ENCODE assay signal across 32 mouse cellular contexts in genomic region chr5:137129281-137129680, GRCm38 (mm10). TPM values are rescaled to one million over a fixed set of nuclear protein-coding genes. Genes with fewer than 3 reads are reported as not detected.
DNase-seq lines count a peak whose midpoint lies in the region; ATAC-seq and TF ChIP-seq lines count a peak whose summit lies in the region.
"Had no signal": no experiment of that assay in that cellular context is flagged by ENCODE, and none has a peak within 500 bp of the region (broad histone marks: within the 10 kb centered on the region; RNA-seq: fewer than 3 reads in every experiment).

No protein-coding gene starts in this region.

- TF ChIP-seq CTCF in forebrain, postnatal 0 days (IDR thresholded peaks at IDR 0.05; ENCODE audit: low read depth): no peak

- 0 out of 2 replicates have a peak overlapping the region, but pooled peaks have one; percentile 19 for H3K27ac ChIP-seq in forebrain, embryonic 12.5 days
- H3K27ac ChIP-seq in forebrain, postnatal 0 days (ENCODE audit: low read depth, low read length): no peak overlapping the region
- no peak overlapping the region for H3K27ac ChIP-seq in kidney, embryonic 15.5 days
- H3K27ac ChIP-seq in neural tube, embryonic 14.5 days (ENCODE audit: low read depth, low read length): no peak overlapping the region
- H3K27ac ChIP-seq: embryonic facial prominence, embryonic 12.5 days; left cerebral cortex, adult 2 months; liver, embryonic 15.5 days; lung, embryonic 15.5 days; stomach, postnatal 0 days had no signal

- H3K4me2 ChIP-seq in forebrain, embryonic 12.5 days: no peak overlapping the region
- H3K4me2 ChIP-seq in forebrain, postnatal 0 days (ENCODE audit: low read depth): no peak overlapping the region
- no peak overlapping the region for H3K4me2 ChIP-seq in kidney, embryonic 15.5 days
- H3K4me2 ChIP-seq in neural tube, embryonic 14.5 days (ENCODE audit: low read depth, low read length): no peak overlapping the region
- H3K4me2 ChIP-seq: embryonic facial prominence, embryonic 12.5 days; heart, embryonic 11.5 days; liver, embryonic 15.5 days; lung, embryonic 15.5 days had no signal

- H3K27me3 ChIP-seq in forebrain, embryonic 12.5 days: 0 out of 2 replicates have a peak, but pooled peaks cover 3% of the 10 kb centered on the region
- no peaks in the 10 kb centered on the region for H3K27me3 ChIP-seq in forebrain, postnatal 0 days (ENCODE audit: insufficient read depth, low read length)
- 0 out of 2 replicates have a peak, but pooled peaks cover 3% of the 10 kb centered on the region for H3K27me3 ChIP-seq in kidney, embryonic 15.5 days
- no peaks in the 10 kb centered on the region for H3K27me3 ChIP-seq in neural tube, embryonic 14.5 days (ENCODE audit: control insufficient read depth, insufficient read depth, low read length)
- H3K27me3 ChIP-seq: embryonic facial prominence, embryonic 12.5 days; lung, embryonic 15.5 days had no signal

- H3K9ac ChIP-seq in forebrain, embryonic 12.5 days: no peak overlapping the region
- no peak overlapping the region for H3K9ac ChIP-seq in forebrain, postnatal 0 days
- H3K9ac ChIP-seq in kidney, embryonic 15.5 days: no peak overlapping the region
- 0 out of 2 replicates have a peak overlapping the region, but pooled peaks have one; percentile 17 for H3K9ac ChIP-seq in neural tube, embryonic 14.5 days (replicated peaks; ENCODE audit: low read depth, low read length)
- H3K9ac ChIP-seq: embryonic facial prominence, embryonic 12.5 days; liver, embryonic 15.5 days; lung, embryonic 15.5 days had no signal

- DNase-seq in forebrain, postnatal 0 days: no peak
- peak; percentile 47 to 68 for DNase-seq in kidney, adult 8-10 months
- peak; percentile 62 for DNase-seq in kidney, adult 9 months
- DNase-seq in adrenal gland, postnatal 14 days: no peak
- DNase-seq in left cerebral cortex, adult 18-20 months (ENCODE audit: low spot score in 2 of 2): no peak
- DNase-seq: cerebellum, adult 11 months; cerebellum, postnatal 10 days; gastrocnemius, postnatal 14 days; heart, adult 11 months; heart, postnatal 10 days; layer of hippocampus, adult 9-11 months; liver; lung, postnatal 36 days; midbrain, embryonic 14.5 days; right cerebral cortex, postnatal 14 days had no signal

- H3K4me1 ChIP-seq in forebrain, embryonic 12.5 days: no peaks in the 10 kb centered on the region
- H3K4me1 ChIP-seq in forebrain, postnatal 0 days (ENCODE audit: insufficient read depth): no peaks in the 10 kb centered on the region
- H3K4me1 ChIP-seq in kidney, embryonic 15.5 days: peaks cover 16% of the 10 kb centered on the region; the same call in 1 of the 2 replicates
- 0 out of 2 replicates have a peak, but pooled peaks cover 5% of the 10 kb centered on the region for H3K4me1 ChIP-seq in neural tube, embryonic 14.5 days (ENCODE audit: control insufficient read depth, insufficient read depth, low read length)
- H3K4me1 ChIP-seq: liver, embryonic 15.5 days; lung, embryonic 15.5 days had no signal

- no peak for ATAC-seq in forebrain, embryonic 12.5 days (ENCODE audit: low FRiP score)
- ATAC-seq in forebrain, postnatal 0 days: no peak
- ATAC-seq in kidney, embryonic 15.5 days (replicated peaks; ENCODE audit: low FRiP score): no peak
- ATAC-seq in neural tube, embryonic 14.5 days (ENCODE audit: low read depth): no peak
- ATAC-seq: forebrain, embryonic 14.5 days; inflammation-experienced regulatory T-cells, adult 6 months had no signal

- H3K36me3 ChIP-seq in forebrain, embryonic 12.5 days (replicated peaks): no peaks in the 10 kb centered on the region
- no peaks in the 10 kb centered on the region for H3K36me3 ChIP-seq in forebrain, postnatal 0 days (ENCODE audit: insufficient read depth)
- no peaks in the 10 kb centered on the region for H3K36me3 ChIP-seq in kidney, embryonic 15.5 days
- H3K36me3 ChIP-seq in neural tube, embryonic 14.5 days (ENCODE audit: control insufficient read depth, insufficient read depth, low read length): no peaks in the 10 kb centered on the region
- H3K36me3 ChIP-seq: embryonic facial prominence, embryonic 12.5 days; liver, embryonic 15.5 days; lung, embryonic 15.5 days had no signal

- 28% methylated on average over 5 of the region's 5 CpGs for whole genome bisulfite sequencing in forebrain, embryonic 12.5 days
- WGBS in forebrain, postnatal 0 days: 26% methylated on average over 5 of the region's 5 CpGs
- 22% methylated on average over 5 of the region's 5 CpGs for WGBS in kidney, embryonic 15.5 days
- 21% methylated on average over 5 of the region's 5 CpGs for WGBS in neural tube, embryonic 14.5 days

- no peaks in the 10 kb centered on the region for H3K9me3 ChIP-seq in forebrain, embryonic 12.5 days
- no peaks in the 10 kb centered on the region for H3K9me3 ChIP-seq in forebrain, postnatal 0 days (ENCODE audit: low read length)
- no peaks in the 10 kb centered on the region for H3K9me3 ChIP-seq in kidney, embryonic 15.5 days (replicated peaks)
- H3K9me3 ChIP-seq in neural tube, embryonic 14.5 days (ENCODE audit: control insufficient read depth, low read length): no peaks in the 10 kb centered on the region
- H3K9me3 ChIP-seq: embryonic facial prominence, embryonic 12.5 days; liver, embryonic 15.5 days; lung, embryonic 15.5 days had no signal

- no peak overlapping the region for H3K4me3 ChIP-seq in forebrain, embryonic 12.5 days (replicated peaks)
- no peak overlapping the region for H3K4me3 ChIP-seq in forebrain, postnatal 0 days (ENCODE audit: low read depth, low read length)
- H3K4me3 ChIP-seq in kidney, embryonic 15.5 days (replicated peaks): no peak overlapping the region
- no peak overlapping the region for H3K4me3 ChIP-seq in neural tube, embryonic 14.5 days (ENCODE audit: low read depth, low read length)
- H3K4me3 ChIP-seq: embryonic facial prominence, embryonic 12.5 days; left cerebral cortex, adult 2 months; liver, embryonic 15.5 days; lung, embryonic 15.5 days; megakaryocyte, embryonic 14.5 days had no signal

RNA-seq across cellular contexts. Expression of gene Trim56, which starts 13.3 kb away (rescaled TPM):
- polyA plus RNA-seq in forebrain, embryonic 12.5 days (2016; fragmentation: Nextera tagmentation; extraction: Ambion mirVana): 5.6 and 6.8 TPM in 2 replicates
- 4.0 and 5.7 TPM in 2 replicates for total RNA-seq in forebrain, postnatal 0 days (2014; rRNA removed)
- 1.1 and 2.3 TPM in 2 replicates for polyA plus RNA-seq in forebrain, postnatal 0 days (2015; fragmentation: Nextera tagmentation; extraction: Ambion mirVana)
- polyA plus RNA-seq in kidney, embryonic 15.5 days (2015; fragmentation: Nextera tagmentation; extraction: Ambion mirVana): 7.9 and 9.0 TPM in 2 replicates
- polyA plus RNA-seq in neural tube, embryonic 14.5 days (2014; fragmentation: Nextera tagmentation; extraction: Ambion mirVana): 2.1 and 3.0 TPM in 2 replicates
- 38.1 and 39.8 TPM in 2 replicates for total RNA-seq in adrenal gland, postnatal 14 days (2021)
- 1 to 10 TPM; 4.2 to 4.7 TPM for total RNA-seq in left cerebral cortex, adult 18-20 months (2021)

RNA-seq across cellular contexts. Expression of gene Muc3, which starts 19.8 kb away (rescaled TPM):
- not detected in 2 replicates for polyA plus RNA-seq in forebrain, embryonic 12.5 days (2016; fragmentation: Nextera tagmentation; extraction: Ambion mirVana)
- total RNA-seq in forebrain, postnatal 0 days (2014; rRNA removed): not detected in 2 replicates
- not detected in 2 replicates for polyA plus RNA-seq in forebrain, postnatal 0 days (2015; fragmentation: Nextera tagmentation; extraction: Ambion mirVana)
- polyA plus RNA-seq in kidney, embryonic 15.5 days (2015; fragmentation: Nextera tagmentation; extraction: Ambion mirVana): 0.09 TPM in 1 of 2 replicates, not detected in the other
- not detected in 2 replicates for polyA plus RNA-seq in neural tube, embryonic 14.5 days (2014; fragmentation: Nextera tagmentation; extraction: Ambion mirVana)
- not detected in 2 replicates for total RNA-seq in adrenal gland, postnatal 14 days (2021)
- not detected for total RNA-seq in left cerebral cortex, adult 18-20 months (2021)
- total RNA-seq: adrenal gland, postnatal 4 days; gastrocnemius, postnatal 14 days; heart, postnatal 10 days; left cerebral cortex, adult 2 months; left cerebral cortex, postnatal 36 days; neutrophil, adult 5-6 weeks had no signal
- polyA plus RNA-seq: cortical plate, adult 2 months; embryonic facial prominence, embryonic 12.5 days; forebrain, embryonic 14.5 days; heart, embryonic 11.5 days; hindbrain, embryonic 11.5 days; inflammation-experienced regulatory T-cells, adult 6 months; liver, embryonic 15.5 days; lung, embryonic 15.5 days; midbrain, embryonic 14.5 days had no signal

RNA-seq across cellular contexts. Expression of gene Serpine1, which starts 57.2 kb away (rescaled TPM):
- 0.11 and 0.35 TPM in 2 replicates for polyA plus RNA-seq in forebrain, embryonic 12.5 days (2016; fragmentation: Nextera tagmentation; extraction: Ambion mirVana)
- total RNA-seq in forebrain, postnatal 0 days (2014; rRNA removed): 1.2 and 3.1 TPM in 2 replicates
- 0.06 and 0.28 TPM in 2 replicates for polyA plus RNA-seq in forebrain, postnatal 0 days (2015; fragmentation: Nextera tagmentation; extraction: Ambion mirVana)
- 0.45 and 0.48 TPM in 2 replicates for polyA plus RNA-seq in kidney, embryonic 15.5 days (2015; fragmentation: Nextera tagmentation; extraction: Ambion mirVana)
- 0.30 and 0.44 TPM in 2 replicates for polyA plus RNA-seq in neural tube, embryonic 14.5 days (2014; fragmentation: Nextera tagmentation; extraction: Ambion mirVana)
- total RNA-seq in adrenal gland, postnatal 14 days (2021): 2.0 and 2.6 TPM in 2 replicates
- under 1 TPM; 0.70 to 0.89 TPM for total RNA-seq in left cerebral cortex, adult 18-20 months (2021)
- total RNA-seq: neutrophil, adult 5-6 weeks had no signal
- polyA plus RNA-seq: inflammation-experienced regulatory T-cells, adult 6 months had no signal

Comparison
In these comparisons a context has a peak if more than half of its experiments do, and no peak if none do; other contexts are left out.
1. DNase-seq: peak in kidney, adult 8-10 months (2 of 2) and kidney, adult 9 months (single experiment); none in forebrain, postnatal 0 days (single experiment), adrenal gland, postnatal 14 days (single experiment) and left cerebral cortex, adult 18-20 months (0 of 2).